Mouse (Mus musculus): ENCODE results near the gene Rpl9-ps6.

- no peak for TF ChIP-seq CTCF (IDR thresholded peaks at IDR 0.05; ENCODE audit: low read depth)
- no peak for TF ChIP-seq EP300 (IDR thresholded peaks at IDR 0.05; ENCODE audit: low read depth)
Observed at GRCm38 (mm10) chr19:32510962-32511361, 44.6 kb upstream of the Rpl9-ps6 start.
